Mouse (Mus musculus) midbrain, embryonic 12.5 days (tissue): ENCODE results near the gene Nlgn2. TPM values are rescaled to one million over a fixed set of nuclear protein-coding genes. Genes with fewer than 3 reads are reported as not detected.

Experiments used
- ATAC-seq: fragments of 200-750 bp; cut with Nextera tagmentation; 2 replicates; pipeline ENCODE4 v1.8.0; 2017; ENCODE audit warnings: low read depth, moderate TSS enrichment, moderate library complexity; ENCODE audit not compliant: low FRiP score
- H3K27ac ChIP-seq: fragments of 300-500 bp; sonication (generic); replicated peaks from 2 replicates; pipeline ENCODE4 v1.5.1; 2016; ENCODE audit warnings: mild to moderate bottlenecking
- H3K27me3 ChIP-seq: fragments of 300-500 bp; sonication (generic); 2 replicates; pipeline ENCODE4 v1.6.1; 2016; ENCODE audit warnings: mild to moderate bottlenecking
- H3K36me3 ChIP-seq: fragments of 300-500 bp; sonication (generic); 2 replicates; pipeline ENCODE4 v1.6.1; 2016
- H3K4me1 ChIP-seq: fragments of 300-500 bp; sonication (generic); 2 replicates; pipeline ENCODE4 v1.6.1; 2016
- H3K4me2 ChIP-seq: fragments of 300-500 bp; sonication (generic); replicated peaks from 2 replicates; pipeline ENCODE4 v1.6.1; 2016; ENCODE audit warnings: mild to moderate bottlenecking, moderate library complexity
- H3K4me3 ChIP-seq: fragments of 300-500 bp; sonication (generic); 2 replicates; pipeline ENCODE4 v1.5.1; 2016; ENCODE audit warnings: mild to moderate bottlenecking
- H3K9ac ChIP-seq: fragments of 300-500 bp; sonication (generic); replicated peaks from 2 replicates; pipeline ENCODE4 v1.6.1; 2016; ENCODE audit warnings: mild to moderate bottlenecking, moderate library complexity
- H3K9me3 ChIP-seq: fragments of 300-500 bp; sonication (generic); 2 replicates; pipeline ENCODE4 v1.6.1; 2016; ENCODE audit warnings: mild to moderate bottlenecking
- WGBS: fragments of 180-500 bp; shearing (Covaris S2); methylation state at CpG from one replicate; pipeline ENCODE4 v1.1.7; 2016; 5-methylcytosine and 5-hydroxymethylcytosine counted together
- polyA plus RNA-seq: library from polyadenylated mRNA; unstranded; fragments of >200 nt; fragmentation: Nextera tagmentation; extraction: Ambion mirVana; gene quantifications from 2 replicates; pipeline ENCODE4 v1.2.1, GENCODE M21; 2016

Nlgn2 gene
- polyA plus RNA-seq, result 14.2 and 14.6 TPM in 2 replicates

GRCm38 (mm10) chr11:69837604-69837951, at the start of gene Nlgn2:
Gene Nlgn2, minus strand, starts transcription at chr11:69837784.
- peak; percentile 55 for ATAC-seq
- H3K4me3 ChIP-seq, result peak within 1 kb of the TSS; percentile 82
- H3K9ac ChIP-seq, result peak within 1 kb of the TSS; percentile 86
- peak within 1 kb of the TSS; percentile 96 for H3K4me2 ChIP-seq
- H3K36me3 ChIP-seq, result peaks cover 15% of the 10 kb centered on the region
- under 1% methylated on average over 32 of the region's 32 CpGs for WGBS
- H3K4me1 ChIP-seq, result peaks cover 42% of the 10 kb centered on the region
- peaks cover 9% of the 10 kb centered on the region for H3K27me3 ChIP-seq
- peak within 1 kb of the TSS; percentile 93 for H3K27ac ChIP-seq
- H3K9me3 ChIP-seq, result no peaks in the 10 kb centered on the region

- no peak for ATAC-seq
- no peak overlapping the region for H3K4me2 ChIP-seq
- H3K9ac ChIP-seq, result no peak overlapping the region
- H3K27ac ChIP-seq, result no peak overlapping the region
- no peaks in the 10 kb centered on the region for H3K4me1 ChIP-seq
- peaks cover 10% of the 10 kb centered on the region for H3K27me3 ChIP-seq
- no peaks in the 10 kb centered on the region for H3K9me3 ChIP-seq
- no peak overlapping the region for H3K4me3 ChIP-seq
- no peaks in the 10 kb centered on the region for H3K36me3 ChIP-seq
- 80% methylated on average over 8 of the region's 8 CpGs for WGBS
Observed at GRCm38 (mm10) chr11:69886907-69887635, 49.5 kb upstream of the Nlgn2 start.

- WGBS, result 79% methylated on average over 8 of the region's 8 CpGs
- peaks cover 27% of the 10 kb centered on the region for H3K27me3 ChIP-seq
- no peaks in the 10 kb centered on the region for H3K36me3 ChIP-seq
- H3K9ac ChIP-seq, result no peak overlapping the region
- H3K4me2 ChIP-seq, result no peak overlapping the region
- ATAC-seq, result no peak
- H3K9me3 ChIP-seq, result no peaks in the 10 kb centered on the region
- H3K4me1 ChIP-seq, result peaks cover 22% of the 10 kb centered on the region
- H3K27ac ChIP-seq, result no peak overlapping the region
- H3K4me3 ChIP-seq, result no peak overlapping the region
Observed at GRCm38 (mm10) chr11:69884663-69885062, 47.1 kb upstream of the Nlgn2 start.

- H3K27me3 ChIP-seq, result peaks cover 32% of the 10 kb centered on the region
- no peak overlapping the region for H3K4me3 ChIP-seq
- H3K4me1 ChIP-seq, result peaks cover 24% of the 10 kb centered on the region
- H3K36me3 ChIP-seq, result no peaks in the 10 kb centered on the region
- H3K9ac ChIP-seq, result no peak overlapping the region
- no peak overlapping the region for H3K4me2 ChIP-seq
- ATAC-seq, result no peak
- H3K27ac ChIP-seq, result no peak overlapping the region
- H3K9me3 ChIP-seq, result no peaks in the 10 kb centered on the region
- WGBS, result 88% methylated on average over 9 of the region's 9 CpGs
Observed at GRCm38 (mm10) chr11:69884240-69884639, 46.7 kb upstream of the Nlgn2 start.

- H3K27ac ChIP-seq, result no peak overlapping the region
- no peaks in the 10 kb centered on the region for H3K9me3 ChIP-seq
- H3K36me3 ChIP-seq, result no peaks in the 10 kb centered on the region
- no peak overlapping the region for H3K9ac ChIP-seq
- H3K27me3 ChIP-seq, result peaks cover 34% of the 10 kb centered on the region
- H3K4me2 ChIP-seq, result no peak overlapping the region
- no peak overlapping the region for H3K4me3 ChIP-seq
- WGBS, result 91% methylated on average over 8 of the region's 8 CpGs
- ATAC-seq, result no peak
- H3K4me1 ChIP-seq, result peaks cover 24% of the 10 kb centered on the region
Observed at GRCm38 (mm10) chr11:69883527-69884151, 46.1 kb upstream of the Nlgn2 start.

- Histone ChIP-seq H3K9ac (no peak overlapping the region), H3K4me2 (no peak overlapping the region), H3K27ac (no peak overlapping the region), H3K9me3 (no peaks in the 10 kb centered on the region), H3K27me3 (peaks cover 34% of the 10 kb centered on the region), H3K36me3 (no peaks in the 10 kb centered on the region), H3K4me1 (peaks cover 24% of the 10 kb centered on the region), H3K4me3 (no peak overlapping the region)
- no peak for ATAC-seq
- 59% methylated on average over 4 of the region's 4 CpGs for WGBS
Observed at GRCm38 (mm10) chr11:69883066-69883465, 45.5 kb upstream of the Nlgn2 start.

GRCm38 (mm10) chr11:69881787-69882670, 44.4 kb upstream of the Nlgn2 start:
- peak overlapping the region; percentile 71 for H3K4me2 ChIP-seq
- ATAC-seq, result no peak; the same call in 1 of the 2 replicates
- peaks cover 39% of the 10 kb centered on the region for H3K27me3 ChIP-seq
- H3K4me3 ChIP-seq, result peak overlapping the region; percentile 48
- H3K4me1 ChIP-seq, result peaks cover 27% of the 10 kb centered on the region
- no peaks in the 10 kb centered on the region for H3K9me3 ChIP-seq
- no peak overlapping the region for H3K9ac ChIP-seq
- 60% methylated on average over 21 of the region's 21 CpGs for WGBS
- no peaks in the 10 kb centered on the region for H3K36me3 ChIP-seq
- no peak overlapping the region for H3K27ac ChIP-seq

- Histone ChIP-seq H3K27me3 (peaks cover 39% of the 10 kb centered on the region), H3K4me2 (peak within 1 kb of the TSS; percentile 71), H3K9me3 (no peaks in the 10 kb centered on the region), H3K36me3 (no peaks in the 10 kb centered on the region), H3K4me3 (peak within 1 kb of the TSS; percentile 48), H3K4me1 (peaks cover 29% of the 10 kb centered on the region), H3K9ac (peak within 1 kb of the TSS; percentile 37), H3K27ac (0 out of 2 replicates have a peak within 1 kb of the TSS, but pooled peaks have one; percentile 10)
- peak; percentile 75 for ATAC-seq
- under 1% methylated on average over 46 of the region's 46 CpGs for WGBS
Observed at GRCm38 (mm10) chr11:69880853-69881603, 43.4 kb upstream of the Nlgn2 start, which contains the start of gene Kctd11. Gene Kctd11, minus strand, starts transcription at chr11:69881406.

GRCm38 (mm10) chr11:69880506-69880852, 42.9 kb upstream of the Nlgn2 start:
- H3K27ac ChIP-seq, result 0 out of 2 replicates have a peak overlapping the region, but pooled peaks have one; percentile 10
- WGBS, result under 1% methylated on average over 18 of the region's 18 CpGs
- ATAC-seq, result peak; percentile 55

GRCm38 (mm10) chr11:69879711-69880110, 42.1 kb upstream of the Nlgn2 start:
- H3K9ac ChIP-seq, result peak overlapping the region; percentile 37; the same call in 1 of the 2 replicates
- no peak for ATAC-seq
- no peaks in the 10 kb centered on the region for H3K9me3 ChIP-seq
- 60% methylated on average over 15 of the region's 15 CpGs for WGBS
- peak overlapping the region; percentile 71 for H3K4me2 ChIP-seq
- H3K27ac ChIP-seq, result no peak overlapping the region
- peaks cover 29% of the 10 kb centered on the region for H3K4me1 ChIP-seq
- no peaks in the 10 kb centered on the region for H3K36me3 ChIP-seq
- H3K4me3 ChIP-seq, result peak overlapping the region; percentile 48; the same call in 1 of the 2 replicates
- H3K27me3 ChIP-seq, result peaks cover 35% of the 10 kb centered on the region

More at GRCm38 (mm10) chr11:69880506-69880852, 42.9 kb upstream of the Nlgn2 start:
- Histone ChIP-seq H3K27me3 (peaks cover 38% of the 10 kb centered on the region), H3K9me3 (no peaks in the 10 kb centered on the region), H3K4me3 (peak overlapping the region; percentile 48), H3K4me2 (peak overlapping the region; percentile 71), H3K4me1 (peaks cover 29% of the 10 kb centered on the region), H3K9ac (peak overlapping the region; percentile 37; the same call in 1 of the 2 replicates), H3K36me3 (no peaks in the 10 kb centered on the region)

- H3K4me2 ChIP-seq, result no peak overlapping the region; the same call in 1 of the 2 replicates
- H3K36me3 ChIP-seq, result no peaks in the 10 kb centered on the region
- H3K4me1 ChIP-seq, result peaks cover 29% of the 10 kb centered on the region
- no peak overlapping the region for H3K4me3 ChIP-seq
- no peak overlapping the region for H3K9ac ChIP-seq
- ATAC-seq, result no peak
- no peak overlapping the region for H3K27ac ChIP-seq
- 91% methylated on average over 6 of the region's 6 CpGs for WGBS
- H3K27me3 ChIP-seq, result peaks cover 35% of the 10 kb centered on the region
- H3K9me3 ChIP-seq, result no peaks in the 10 kb centered on the region
Observed at GRCm38 (mm10) chr11:69878952-69879351, 41.4 kb upstream of the Nlgn2 start.
